Mouse (Mus musculus) Patski (cell line): ENCODE data around the gene Arhgef12. TPM values are rescaled to one million over a fixed set of nuclear protein-coding genes. Genes with fewer than 3 reads are reported as not detected.
"Not testable (repeated sequence)": the region's sequence is repeated elsewhere in the genome, so short reads cannot be mapped to it uniquely, and the experiment has no call there.

Experiments
- ATAC-seq: fragments of 100-300 bp; one replicate; pipeline ENCODE4 v1.8.0; 2021
- CTCF ChIA-PET: fragments of 350-600 bp; sonication (Branson Sonifier 250); formaldehyde crosslinking; loops from one replicate; lab custom pipeline; 2022; ENCODE audit warnings: inconsistent platforms; lab: Charles Lee
- POLR2A ChIA-PET: fragments of 350-600 bp; sonication (Branson Sonifier 250); formaldehyde crosslinking; loops from one replicate; lab custom pipeline; 2022; ENCODE audit warnings: antibody characterized with exemption, inconsistent platforms; lab: Charles Lee
- DNase-seq: peaks from one replicate; pipeline ENCODE4 v3.0.0-alpha.2; 2011; ENCODE audit warnings: low read depth, low spot score
- H3K27me3 ChIP-seq: fragments of 371-371 bp; one replicate; pipeline ENCODE4 v1.5.1; 2021
- CTCF ChIP-seq: fragments of 100-300 bp; IDR thresholded peaks from one replicate; pipeline ENCODE4 v1.5.1; 2021
- in situ Hi-C: fragments of 300-500 bp; cut with MboI; formaldehyde crosslinking; loops from 3 replicates; pipeline ENCODE4 v1.11.1; 2018; ENCODE audit warnings: low pct_unique_long_range_greater_than_20kb, mixed read lengths
- polyA plus RNA-seq: library from polyadenylated mRNA; unstranded; gene quantifications from one replicate; pipeline ENCODE4 v1.2.3, GENCODE M21; 2021

Gene Arhgef12
- polyA plus RNA-seq, 1 experiment from 2014 or later, result 91.2 TPM

DNA sequence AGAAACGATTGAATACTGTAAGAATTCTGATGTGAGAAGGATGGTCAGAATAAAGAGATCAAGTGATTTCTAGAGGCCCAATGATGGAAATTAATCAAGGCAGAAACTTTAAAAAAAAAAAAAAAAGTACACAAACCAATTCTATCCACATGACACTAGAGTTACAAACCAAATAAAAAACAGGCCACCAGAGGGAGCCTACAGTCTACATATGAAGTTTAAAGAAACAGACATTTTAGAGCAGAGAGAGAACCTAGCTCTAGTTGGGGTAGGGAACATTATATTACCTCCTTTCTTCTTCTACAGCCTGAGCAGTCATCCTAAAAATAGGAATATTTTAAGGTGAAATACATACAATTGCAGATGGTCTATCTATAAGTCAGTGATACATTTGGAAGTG lies 107.0 kb downstream of the Arhgef12 start:
- ChIA-PET CTCF (interaction anchor here (0.7 to 4.4 kb wide), 8 partner anchors 11 to 211 kb away, joined by 3 to 32 read pairs (median 4); partner anchors contain the start of genes Arhgef12, Pou2f3 and Tmem136), POLR2A (no interaction called here)
- no peak for TF ChIP-seq CTCF
- in situ Hi-C loops, result loop anchor here (5.0 to 10.0 kb wide), 3 partner anchors 107 to 285 kb away; partner anchors contain the start of genes Arhgef12 and Pou2f3
- no peak for DNase-seq
- H3K27me3 ChIP-seq, result no peaks in the 10 kb centered on the region
- no peak for ATAC-seq

GRCm38 (mm10) chr9:42997526-42997925 lies 109.5 kb downstream of the Arhgef12 start:
- ChIA-PET POLR2A (no interaction called here), CTCF (no interaction called here)
- DNase-seq (no peak), ATAC-seq (no peak)
- no peaks in the 10 kb centered on the region for H3K27me3 ChIP-seq
- in situ Hi-C loops, result no loop called here
- TF ChIP-seq CTCF, result no peak

DNA sequence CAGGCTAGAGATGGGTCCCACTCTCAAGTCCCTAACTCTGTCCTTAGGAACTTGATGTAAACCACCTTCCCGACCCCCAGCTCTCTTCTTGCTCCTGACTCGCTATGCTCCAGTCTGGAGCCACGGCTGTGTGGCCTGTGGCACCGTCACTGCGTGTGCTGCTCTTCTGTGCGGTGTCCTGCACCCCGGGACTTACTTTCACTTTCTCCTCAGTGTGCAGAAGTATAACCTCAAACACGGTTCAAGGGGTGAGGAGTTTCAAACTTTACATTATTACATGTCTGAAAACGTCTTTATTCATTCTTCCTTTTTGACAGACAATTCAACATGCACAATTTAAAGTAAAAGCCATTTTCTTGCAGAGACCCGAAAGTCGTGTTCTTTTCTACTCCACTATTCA lies 111.7 kb downstream of the Arhgef12 start:
- ChIA-PET CTCF (no interaction called here), POLR2A (no interaction called here)
- H3K27me3 ChIP-seq, result no peaks in the 10 kb centered on the region
- ATAC-seq, result no peak
- in situ Hi-C loops, result no loop called here
- TF ChIP-seq CTCF, result no peak
- DNase-seq, result no peak

- DNase-seq (no peak), ATAC-seq (no peak)
- in situ Hi-C loops, result no loop called here
- ChIA-PET POLR2A (no interaction called here), CTCF (no interaction called here)
- no peaks in the 10 kb centered on the region for H3K27me3 ChIP-seq
- TF ChIP-seq CTCF, result no peak
These were observed 112.3 kb downstream of the Arhgef12 start for GRCm38 (mm10) chr9:42994708-42995107.

- ATAC-seq (no peak), DNase-seq (no peak)
- no peak for TF ChIP-seq CTCF
- in situ Hi-C loops, result no loop called here
- POLR2A ChIA-PET, result no interaction called here
- no peaks in the 10 kb centered on the region for H3K27me3 ChIP-seq
- CTCF ChIA-PET, result interaction anchor here (1.0 kb wide), 1 partner anchor 105 kb away, joined by 4 read pairs; no protein-coding TSS in a partner anchor
These were observed 113.4 kb downstream of the Arhgef12 start for GRCm38 (mm10) chr9:42993659-42994058.

GRCm38 (mm10) chr9:42987988-42988387 lies 119.1 kb downstream of the Arhgef12 start:
- ATAC-seq (no peak), DNase-seq (no peak)
- in situ Hi-C loops, result no loop called here
- CTCF ChIA-PET, result no interaction called here
- POLR2A ChIA-PET, result no interaction called here
- TF ChIP-seq CTCF, result no peak
- H3K27me3 ChIP-seq, result no peaks in the 10 kb centered on the region

GRCm38 (mm10) chr9:42968894-42969521 lies 138.0 kb downstream of the Arhgef12 start:
- no peaks in the 10 kb centered on the region for H3K27me3 ChIP-seq
- ChIA-PET POLR2A (no interaction called here), CTCF (interaction anchor here (1.3 kb wide), 1 partner anchor 252 kb away, joined by 3 read pairs; no protein-coding TSS in a partner anchor)
- in situ Hi-C loops, result no loop called here
- TF ChIP-seq CTCF, result no peak
- DNase-seq (no peak), ATAC-seq (no peak)

GRCm38 (mm10) chr9:42967731-42968130 lies 139.3 kb downstream of the Arhgef12 start:
- no peak for TF ChIP-seq CTCF
- H3K27me3 ChIP-seq, result no peaks in the 10 kb centered on the region
- ChIA-PET POLR2A (no interaction called here), CTCF (no interaction called here)
- in situ Hi-C loops, result no loop called here
- ATAC-seq, result no peak
- DNase-seq, result no peak

DNA sequence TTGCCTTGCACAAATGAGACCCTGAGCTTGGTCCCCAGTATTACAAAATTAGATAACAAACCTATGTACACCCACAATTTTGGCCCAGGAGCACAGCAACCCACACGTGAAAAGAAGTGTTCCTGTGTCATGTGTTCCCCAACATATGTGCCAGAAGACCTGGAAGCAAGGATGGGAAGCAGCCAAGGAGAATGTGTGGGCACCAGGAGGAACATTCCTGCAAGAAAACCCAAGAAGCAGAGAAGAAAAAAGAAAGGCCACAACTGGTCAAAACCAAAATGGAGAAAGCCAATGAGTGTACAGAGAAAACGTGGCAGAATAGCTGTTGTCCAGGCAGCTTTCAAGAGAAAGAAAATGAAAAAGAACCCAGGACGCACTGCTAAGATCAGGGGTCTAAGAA lies 142.2 kb downstream of the Arhgef12 start:
- DNase-seq, CTCF ChIA-PET, POLR2A ChIA-PET, in situ Hi-C loops, H3K27me3 ChIP-seq, ATAC-seq: not testable (repeated sequence)

DNA sequence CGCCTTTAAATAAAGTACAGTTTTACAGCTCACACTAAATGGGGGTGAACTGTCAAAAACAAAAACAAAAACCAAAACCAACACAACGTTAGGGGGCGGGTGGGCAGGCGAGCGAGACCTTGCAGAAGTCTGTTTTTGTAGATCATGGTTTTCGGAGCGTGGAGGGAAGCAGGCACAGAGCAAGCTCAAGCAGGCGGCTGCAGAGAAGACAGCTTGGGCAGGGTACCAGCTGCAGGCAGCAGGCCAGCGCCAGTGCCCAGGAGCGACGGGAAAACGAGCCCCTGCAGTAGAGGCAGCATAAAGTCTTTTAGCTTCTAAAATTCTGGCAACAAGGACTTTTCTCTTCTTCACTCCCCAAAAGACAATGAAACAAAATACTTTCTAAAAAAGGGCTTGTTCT lies 142.7 kb downstream of the Arhgef12 start:
- no peak for TF ChIP-seq CTCF
- CTCF ChIA-PET, result interaction anchor here (0.6 kb wide), 1 partner anchor 917 kb away, joined by 3 read pairs; no protein-coding TSS in a partner anchor
- in situ Hi-C loops, result no loop called here
- DNase-seq, result no peak
- POLR2A ChIA-PET, result no interaction called here
- no peaks in the 10 kb centered on the region for H3K27me3 ChIP-seq
- ATAC-seq, result no peak

GRCm38 (mm10) chr9:42962506-42962905 lies 144.5 kb downstream of the Arhgef12 start:
- no peaks in the 10 kb centered on the region for H3K27me3 ChIP-seq
- no peak for DNase-seq
- in situ Hi-C loops, result no loop called here
- TF ChIP-seq CTCF, result no peak
- ChIA-PET CTCF (no interaction called here), POLR2A (no interaction called here)
- ATAC-seq, result no peak
